Mouse (Mus musculus) midbrain, embryonic 15.5 days (tissue): Measurements from ENCODE around the gene Slc38a10. TPM values are rescaled to one million over a fixed set of nuclear protein-coding genes. Genes with fewer than 3 reads are reported as not detected.

Source experiments
- ATAC-seq: fragments of 200-750 bp; cut with Nextera tagmentation; replicated peaks from 2 replicates; pipeline ENCODE4 v1.8.0; 2017; ENCODE audit warnings: moderate TSS enrichment
- H3K27ac ChIP-seq: fragments of 300-500 bp; sonication (generic); 2 replicates; pipeline ENCODE4 v1.5.1; 2015; ENCODE audit warnings: mild to moderate bottlenecking, inconsistent platforms
- H3K27me3 ChIP-seq: fragments of 300-500 bp; sonication (generic); replicated peaks from 2 replicates; pipeline ENCODE4 v1.6.1; 2015; ENCODE audit warnings: inconsistent platforms
- H3K36me3 ChIP-seq: fragments of 300-500 bp; sonication (generic); replicated peaks from 2 replicates; pipeline ENCODE4 v1.6.1; 2015; ENCODE audit warnings: inconsistent platforms
- H3K4me1 ChIP-seq: fragments of 300-500 bp; sonication (generic); 2 replicates; pipeline ENCODE4 v1.6.1; 2015; ENCODE audit warnings: inconsistent platforms
- H3K4me2 ChIP-seq: fragments of 300-500 bp; sonication (generic); 2 replicates; pipeline ENCODE4 v1.6.1; 2015; ENCODE audit warnings: inconsistent platforms, mild to moderate bottlenecking, moderate library complexity
- H3K4me3 ChIP-seq: fragments of 300-500 bp; sonication (generic); 2 replicates; pipeline ENCODE4 v1.5.1; 2015; ENCODE audit warnings: mild to moderate bottlenecking, inconsistent platforms
- H3K9ac ChIP-seq: fragments of 300-500 bp; sonication (generic); 2 replicates; pipeline ENCODE4 v1.6.1; 2015; ENCODE audit warnings: mild to moderate bottlenecking, inconsistent platforms
- H3K9me3 ChIP-seq: fragments of 300-500 bp; sonication (generic); 2 replicates; pipeline ENCODE4 v1.6.1; 2016; ENCODE audit warnings: inconsistent platforms
- WGBS: fragments of 180-500 bp; shearing (Covaris S2); methylation state at CpG from one replicate; pipeline ENCODE4 v1.1.7; 2015; ENCODE audit warnings: mixed read lengths; 5-methylcytosine and 5-hydroxymethylcytosine counted together
- polyA plus RNA-seq: library from polyadenylated mRNA; unstranded; fragments of >200 nt; fragmentation: Nextera tagmentation; extraction: Ambion mirVana; gene quantifications from 2 replicates; pipeline ENCODE4 v1.2.1, GENCODE M21; 2015

The Slc38a10 gene
- polyA plus RNA-seq, 1 experiment from 2014 or later: 125 TPM

DNA sequence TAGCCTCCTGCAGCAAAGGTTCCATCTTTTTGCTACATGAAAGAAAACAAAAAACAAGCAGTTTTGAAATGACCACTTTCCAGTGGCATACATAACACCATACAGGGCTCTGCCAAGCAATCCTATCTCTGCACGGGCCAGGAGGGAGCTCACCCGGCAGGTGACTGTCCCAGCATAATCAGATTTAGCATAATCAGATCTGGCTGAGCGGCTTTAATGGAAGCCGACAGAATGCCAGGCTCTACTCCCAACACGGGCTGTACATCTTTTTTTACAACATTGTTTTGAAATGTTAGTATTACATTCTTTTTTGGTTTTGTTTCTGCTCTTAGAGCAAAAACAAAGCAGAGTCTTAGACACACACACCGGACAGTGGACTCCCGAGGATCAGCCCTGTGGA, 21.9 kb downstream of the Slc38a10 start:
- no peak overlapping the region for H3K27ac ChIP-seq
- no peak overlapping the region for H3K4me3 ChIP-seq
- 68% methylated on average over 7 of the region's 7 CpGs for WGBS
- no peaks in the 10 kb centered on the region for H3K27me3 ChIP-seq
- H3K36me3 ChIP-seq: peaks cover 26% of the 10 kb centered on the region; the same call in 1 of the 2 replicates
- H3K9me3 ChIP-seq: no peaks in the 10 kb centered on the region
- H3K9ac ChIP-seq: no peak overlapping the region
- ATAC-seq: no peak
- H3K4me1 ChIP-seq: no peaks in the 10 kb centered on the region
- H3K4me2 ChIP-seq: no peak overlapping the region

DNA sequence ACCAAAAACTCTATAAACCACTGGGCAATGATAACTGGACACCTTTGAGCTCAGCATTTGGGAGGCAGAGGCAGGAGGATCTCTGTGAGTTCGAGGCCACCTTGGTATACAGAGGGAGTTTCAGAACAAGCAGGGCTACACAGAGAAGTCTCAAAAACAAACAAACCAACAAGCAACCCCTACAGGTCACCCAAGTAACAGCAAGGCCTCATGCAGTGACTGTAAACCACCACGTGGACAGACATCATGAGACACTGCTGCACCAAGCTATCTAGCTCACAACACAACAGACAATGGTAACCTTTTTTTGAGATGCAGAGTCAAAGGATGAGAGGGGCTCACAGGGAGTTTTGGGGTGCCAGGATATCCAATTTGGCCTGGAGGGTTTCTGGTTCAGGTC, 24.3 kb downstream of the Slc38a10 start:
- peaks cover 19% of the 10 kb centered on the region; the same call in 1 of the 2 replicates for H3K36me3 ChIP-seq

DNA sequence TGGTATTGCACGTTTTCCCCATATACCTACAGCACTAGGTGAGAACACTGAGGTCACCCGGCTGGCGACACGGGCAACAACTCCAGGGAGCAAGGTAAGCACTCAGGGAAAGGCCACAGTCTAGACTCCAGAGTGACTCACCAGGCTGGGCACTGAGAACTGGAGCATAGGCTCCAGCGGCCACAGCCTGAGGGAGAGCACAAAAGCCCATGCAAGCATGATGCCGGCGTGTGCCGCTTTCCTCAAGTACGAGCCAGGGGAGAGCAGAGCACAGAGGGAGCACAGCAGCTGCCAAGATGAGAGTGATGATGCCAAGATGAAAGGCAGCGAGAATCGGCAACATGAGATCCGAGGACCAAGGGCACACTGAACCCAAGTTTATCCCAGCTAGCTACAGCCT, 29.0 kb downstream of the Slc38a10 start:
- Histone ChIP-seq H3K9me3 (no peaks in the 10 kb centered on the region), H3K27ac (no peak overlapping the region), H3K9ac (no peak overlapping the region), H3K4me3 (no peak overlapping the region), H3K27me3 (no peaks in the 10 kb centered on the region), H3K4me1 (peaks cover 8% of the 10 kb centered on the region; the same call in 1 of the 2 replicates), H3K36me3 (no peaks in the 10 kb centered on the region; the same call in 1 of the 2 replicates), H3K4me2 (no peak overlapping the region)
- ATAC-seq: no peak
- 86% methylated on average over 12 of the region's 12 CpGs for WGBS

More for the DNA sequence above, 24.3 kb downstream of the Slc38a10 start:
- Histone ChIP-seq H3K9me3 (no peaks in the 10 kb centered on the region), H3K4me3 (no peak overlapping the region), H3K4me2 (no peak overlapping the region), H3K9ac (no peak overlapping the region), H3K4me1 (no peaks in the 10 kb centered on the region), H3K27me3 (no peaks in the 10 kb centered on the region), H3K27ac (no peak overlapping the region)
- ATAC-seq: no peak
- 83% methylated on average over 2 of the region's 2 CpGs for WGBS

DNA sequence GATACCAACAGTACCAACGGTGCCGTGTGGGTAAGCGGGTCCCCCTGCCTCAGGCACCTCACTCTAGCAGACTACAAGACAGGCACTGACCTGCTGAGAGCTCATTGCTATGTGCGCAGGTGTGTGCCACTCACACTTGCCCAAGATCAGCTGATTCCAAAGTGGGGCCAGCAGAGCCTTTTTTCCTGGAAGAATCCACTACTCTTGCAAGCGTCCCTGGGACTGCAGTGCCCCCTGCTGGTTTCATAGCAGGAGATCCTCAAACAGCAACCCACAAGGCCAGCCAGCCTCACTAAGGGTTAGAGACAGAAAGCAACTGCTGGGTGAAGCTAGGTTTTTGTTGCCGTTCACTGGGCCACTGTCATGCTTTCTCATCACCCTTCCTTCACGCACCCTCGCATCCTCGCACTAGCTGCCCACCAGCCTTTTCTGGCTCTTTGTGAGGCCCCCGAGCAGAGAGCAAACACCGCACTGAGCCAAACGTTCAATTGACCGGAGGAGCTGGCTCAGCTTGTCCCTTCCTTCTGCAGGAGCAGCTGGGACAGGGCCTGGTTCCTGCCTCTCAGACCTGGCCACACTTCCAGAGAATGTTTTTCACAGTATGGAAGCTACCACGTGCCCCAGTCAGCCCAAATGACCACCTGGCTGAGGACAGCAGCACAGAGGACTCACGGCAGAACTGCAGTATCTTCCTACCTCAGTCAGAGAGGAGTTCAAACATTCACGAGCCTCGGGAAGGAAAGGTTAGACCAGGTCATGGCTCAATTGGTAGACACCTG, 30.3 kb downstream of the Slc38a10 start:
- Histone ChIP-seq H3K27me3 (no peaks in the 10 kb centered on the region), H3K4me3 (no peak overlapping the region), H3K4me2 (no peak overlapping the region), H3K27ac (no peak overlapping the region), H3K36me3 (no peaks in the 10 kb centered on the region), H3K4me1 (peaks cover 8% of the 10 kb centered on the region; the same call in 1 of the 2 replicates), H3K9ac (no peak overlapping the region), H3K9me3 (no peaks in the 10 kb centered on the region)
- ATAC-seq: no peak
- WGBS: 77% methylated on average over 17 of the region's 17 CpGs

DNA sequence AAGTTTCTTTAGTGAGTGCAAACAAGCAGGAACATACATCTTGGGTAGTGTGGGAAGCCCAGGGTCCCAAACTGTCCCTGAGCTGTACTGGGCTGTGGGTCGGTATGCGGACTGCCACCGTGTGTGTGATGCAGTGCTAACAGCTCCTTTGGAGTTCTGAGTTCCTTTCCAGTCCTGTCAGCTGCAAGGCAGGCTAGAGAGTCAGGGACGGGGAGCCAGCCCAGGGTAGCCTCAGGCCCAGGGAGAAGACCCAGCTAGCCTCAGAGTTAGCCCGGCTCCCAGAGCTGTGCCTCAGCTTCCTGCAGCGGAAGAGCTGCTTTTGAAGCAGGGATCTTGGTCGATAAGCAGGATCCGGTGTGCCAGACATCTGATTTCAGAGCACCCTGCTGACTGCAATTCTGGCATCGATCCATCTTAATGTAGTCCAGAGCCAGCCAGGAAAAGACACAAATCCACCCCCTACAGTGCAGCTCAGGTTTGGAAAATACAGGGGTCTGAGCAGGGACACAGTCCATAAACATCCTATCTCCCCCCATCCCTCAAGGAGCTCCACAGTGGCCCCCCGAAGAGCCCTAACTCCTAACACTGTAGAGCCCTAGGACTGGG, 31.1 kb downstream of the Slc38a10 start:
- no peaks in the 10 kb centered on the region; the same call in 1 of the 2 replicates for H3K36me3 ChIP-seq
- H3K4me3 ChIP-seq: no peak overlapping the region
- no peak overlapping the region for H3K4me2 ChIP-seq
- 0 out of 2 replicates have a peak overlapping the region, but pooled peaks have one; percentile 49 for H3K27ac ChIP-seq
- no peak for ATAC-seq
- H3K9ac ChIP-seq: no peak overlapping the region
- H3K9me3 ChIP-seq: no peaks in the 10 kb centered on the region
- peaks cover 8% of the 10 kb centered on the region; the same call in 1 of the 2 replicates for H3K4me1 ChIP-seq
- no peaks in the 10 kb centered on the region for H3K27me3 ChIP-seq
- WGBS: 78% methylated on average over 10 of the region's 10 CpGs

DNA sequence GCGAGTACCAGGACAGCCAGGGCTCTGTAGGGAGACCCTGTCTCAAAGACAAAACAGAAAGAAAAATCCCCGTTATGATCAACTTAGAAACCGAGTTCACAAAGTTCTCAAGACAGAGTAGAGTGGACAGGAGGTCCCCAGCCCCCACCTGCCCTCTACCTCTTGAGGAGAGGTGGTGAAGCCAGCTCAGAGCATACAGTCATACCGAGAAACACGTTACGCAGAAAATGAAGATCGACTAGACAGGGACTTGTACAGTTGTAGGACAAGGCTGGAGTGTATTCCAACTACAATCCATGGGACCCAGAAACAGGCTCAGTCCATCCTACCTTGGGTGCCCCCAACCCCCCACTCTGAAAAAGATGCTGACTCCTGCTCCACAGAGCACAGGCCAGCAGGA, 32.0 kb downstream of the Slc38a10 start:
- H3K9me3 ChIP-seq: no peaks in the 10 kb centered on the region
- no peak overlapping the region for H3K9ac ChIP-seq
- 94% methylated on average over 7 of the region's 7 CpGs for WGBS
- H3K4me1 ChIP-seq: peaks cover 8% of the 10 kb centered on the region; the same call in 1 of the 2 replicates
- no peak for ATAC-seq
- no peak overlapping the region for H3K4me3 ChIP-seq
- H3K36me3 ChIP-seq: peaks cover 2% of the 10 kb centered on the region; the same call in 1 of the 2 replicates
- no peaks in the 10 kb centered on the region for H3K27me3 ChIP-seq
- H3K4me2 ChIP-seq: no peak overlapping the region
- no peak overlapping the region for H3K27ac ChIP-seq

DNA sequence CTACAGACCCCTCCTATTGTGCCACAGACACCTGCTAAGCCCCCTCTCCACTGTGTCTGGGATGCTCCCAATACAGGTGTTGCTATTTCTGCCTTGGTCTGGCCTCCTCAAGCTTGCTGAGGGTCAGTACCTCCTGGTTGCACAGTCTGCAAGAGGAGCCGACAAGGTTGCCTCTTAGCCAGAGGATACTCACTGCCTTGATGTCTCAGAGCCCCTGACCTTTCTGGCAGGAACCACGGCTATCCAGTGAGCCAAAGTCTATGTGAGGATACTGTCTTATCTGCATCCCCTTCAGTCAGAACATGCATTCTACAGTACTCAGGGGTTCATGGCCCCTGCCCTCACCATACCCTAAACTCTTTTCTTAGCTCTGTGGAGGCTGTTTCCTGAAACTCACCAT, 33.5 kb downstream of the Slc38a10 start:
- H3K9ac ChIP-seq: no peak overlapping the region
- H3K4me2 ChIP-seq: no peak overlapping the region
- H3K4me1 ChIP-seq: peaks cover 8% of the 10 kb centered on the region; the same call in 1 of the 2 replicates
- H3K27ac ChIP-seq: no peak overlapping the region
- H3K9me3 ChIP-seq: no peaks in the 10 kb centered on the region
- peaks cover 2% of the 10 kb centered on the region; the same call in 1 of the 2 replicates for H3K36me3 ChIP-seq
- no peaks in the 10 kb centered on the region for H3K27me3 ChIP-seq
- WGBS: 89% methylated on average over 2 of the region's 2 CpGs
- H3K4me3 ChIP-seq: no peak overlapping the region
- ATAC-seq: no peak

DNA sequence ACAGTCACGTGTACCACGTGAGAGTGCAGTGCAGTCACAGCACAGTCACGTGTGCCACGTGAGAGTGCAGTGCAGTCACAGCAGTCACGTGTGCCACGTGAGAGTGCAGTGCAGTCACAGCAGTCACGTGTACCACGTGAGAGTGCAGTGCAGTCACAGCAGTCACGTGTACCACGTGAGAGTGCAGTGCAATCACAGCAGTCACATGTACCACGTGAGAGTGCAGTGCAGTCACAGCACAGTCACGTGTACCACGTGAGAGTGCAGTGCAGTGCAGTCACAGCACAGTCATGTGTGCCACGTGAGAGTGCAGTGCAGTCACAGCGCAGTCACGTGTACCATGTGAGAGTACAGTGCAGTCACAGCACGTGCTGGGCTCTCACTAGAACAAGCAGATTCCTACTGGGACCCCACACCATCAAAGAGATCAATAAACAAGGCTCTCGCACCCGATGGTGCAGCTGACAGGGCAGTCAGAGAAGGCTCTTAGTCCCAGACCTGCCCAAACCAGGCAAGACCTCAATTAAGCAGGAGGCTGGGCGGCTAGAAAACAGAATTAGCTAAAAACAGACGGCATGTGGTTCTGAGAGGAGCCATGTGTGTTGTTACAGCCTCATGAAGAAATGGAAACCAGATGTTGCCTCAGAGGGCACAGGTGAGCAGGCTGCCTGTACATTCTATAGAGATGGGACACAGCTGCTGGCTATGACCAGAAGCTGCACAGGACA, 36.5 kb downstream of the Slc38a10 start:
- WGBS: 94% methylated on average over 21 of the region's 21 CpGs
- Histone ChIP-seq H3K27ac (no peak overlapping the region), H3K27me3 (no peaks in the 10 kb centered on the region), H3K4me1 (peaks cover 4% of the 10 kb centered on the region; the same call in 1 of the 2 replicates), H3K9ac (no peak overlapping the region), H3K9me3 (no peaks in the 10 kb centered on the region), H3K36me3 (peaks cover 2% of the 10 kb centered on the region; the same call in 1 of the 2 replicates), H3K4me2 (no peak overlapping the region), H3K4me3 (no peak overlapping the region)
- no peak for ATAC-seq

DNA sequence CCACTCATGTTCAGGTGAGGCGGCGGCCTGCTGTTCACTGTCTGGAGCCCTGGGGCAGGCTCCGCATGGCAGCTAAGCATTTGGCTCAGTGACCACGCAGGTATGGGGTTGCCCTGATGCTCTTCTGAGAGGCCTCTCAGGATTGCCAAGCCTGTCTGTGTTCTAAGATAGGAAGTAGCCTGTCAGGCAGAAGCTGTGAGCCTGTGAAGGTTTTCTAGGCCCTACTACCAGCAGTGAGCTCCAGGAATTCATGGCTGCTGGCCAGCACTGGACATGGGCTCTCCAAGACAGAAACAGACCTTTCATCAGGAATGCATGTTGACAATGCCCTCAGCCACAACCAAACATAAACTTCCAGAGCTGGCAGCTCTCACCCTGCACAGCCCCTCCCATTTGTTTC, 39.0 kb downstream of the Slc38a10 start:
- Histone ChIP-seq H3K27ac (no peak overlapping the region), H3K27me3 (no peaks in the 10 kb centered on the region), H3K36me3 (peaks cover 2% of the 10 kb centered on the region; the same call in 1 of the 2 replicates), H3K9ac (no peak overlapping the region), H3K9me3 (no peaks in the 10 kb centered on the region), H3K4me1 (peaks cover 4% of the 10 kb centered on the region; the same call in 1 of the 2 replicates), H3K4me2 (no peak overlapping the region), H3K4me3 (no peak overlapping the region)
- ATAC-seq: no peak
- 97% methylated on average over 4 of the region's 4 CpGs for WGBS

DNA sequence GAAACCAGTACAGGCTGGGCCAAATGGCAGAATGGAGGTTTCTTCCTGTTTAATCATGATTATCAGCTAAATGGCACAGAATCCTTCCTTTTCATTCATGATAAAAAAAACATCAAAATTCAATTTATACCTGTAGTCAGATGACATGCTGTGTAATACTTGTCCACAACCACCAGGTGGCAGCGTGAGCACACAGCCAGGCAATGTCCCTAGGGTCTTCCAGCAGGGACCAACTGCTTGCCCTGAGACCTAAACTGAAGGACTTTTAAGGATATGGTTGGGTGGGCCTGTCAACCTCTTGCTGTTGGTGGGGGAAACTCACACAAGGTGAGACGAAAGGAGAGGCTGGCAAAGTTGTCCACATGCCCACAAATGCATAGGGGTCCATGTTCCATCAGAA, 40.1 kb downstream of the Slc38a10 start:
- WGBS: 0% methylated on average over 2 of the region's 2 CpGs
- Histone ChIP-seq H3K4me3 (no peak overlapping the region), H3K4me1 (peaks cover 4% of the 10 kb centered on the region; the same call in 1 of the 2 replicates), H3K4me2 (no peak overlapping the region), H3K27ac (0 out of 2 replicates have a peak overlapping the region, but pooled peaks have one; percentile 14), H3K27me3 (no peaks in the 10 kb centered on the region), H3K9ac (no peak overlapping the region), H3K36me3 (peaks cover 3% of the 10 kb centered on the region; the same call in 1 of the 2 replicates), H3K9me3 (no peaks in the 10 kb centered on the region)
- no peak for ATAC-seq

DNA sequence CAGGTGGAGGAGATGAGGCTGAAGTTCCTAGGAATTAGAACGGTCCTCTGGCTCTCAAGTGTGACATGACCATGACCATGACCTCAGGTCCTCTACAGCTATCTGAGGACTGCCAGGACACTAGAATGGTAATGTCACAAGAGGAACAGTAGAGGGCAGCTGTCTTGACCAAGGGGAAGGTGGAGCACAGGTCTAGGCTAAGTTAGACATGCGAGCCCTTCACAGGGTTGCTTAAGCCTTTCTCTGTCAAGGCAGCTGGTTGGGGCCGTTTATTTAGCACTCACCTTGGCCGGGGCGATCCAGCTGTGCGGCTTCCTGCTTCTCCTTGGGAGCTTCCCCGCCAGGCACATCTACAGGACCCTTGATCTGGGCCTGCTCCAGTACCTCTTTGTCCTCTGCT, 40.6 kb downstream of the Slc38a10 start:
- 70% methylated on average over 7 of the region's 7 CpGs for WGBS
- peak; percentile 27; the same call in 1 of the 2 replicates for ATAC-seq
- no peak overlapping the region for H3K9ac ChIP-seq

More for the DNA sequence above, 40.6 kb downstream of the Slc38a10 start:
- Histone ChIP-seq H3K36me3 (peaks cover 7% of the 10 kb centered on the region; the same call in 1 of the 2 replicates), H3K4me2 (no peak overlapping the region), H3K27me3 (no peaks in the 10 kb centered on the region), H3K27ac (0 out of 2 replicates have a peak overlapping the region, but pooled peaks have one; percentile 14), H3K4me1 (peaks cover 4% of the 10 kb centered on the region; the same call in 1 of the 2 replicates), H3K4me3 (no peak overlapping the region), H3K9me3 (no peaks in the 10 kb centered on the region)
